In the genomic region with DNA sequence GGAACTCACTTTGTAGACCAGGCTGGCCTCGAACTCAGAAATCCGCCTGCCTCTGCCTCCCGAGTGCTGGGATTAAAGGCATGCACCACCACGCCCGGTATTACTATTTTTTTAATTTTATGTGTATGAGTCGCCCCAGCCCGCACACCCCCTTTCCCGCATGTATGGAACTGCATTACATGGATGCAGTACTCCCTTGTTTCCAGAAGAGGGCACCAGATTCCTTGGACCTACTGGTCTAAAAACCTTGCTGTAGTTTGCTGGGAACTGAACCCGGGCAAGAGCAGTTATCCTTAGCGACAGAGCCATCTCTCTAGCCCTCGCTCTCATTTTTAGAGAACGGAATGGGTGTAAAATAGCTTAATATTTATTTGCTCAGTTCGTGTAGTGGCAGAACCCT, we compare ENCODE assay signal across 9 mouse cellular contexts. TPM values are rescaled to one million over a fixed set of nuclear protein-coding genes. Genes with fewer than 3 reads are reported as not detected.
DNase-seq lines count a peak whose midpoint lies in the region; ATAC-seq and TF ChIP-seq lines count a peak whose summit lies in the region.
"Had no signal": no experiment of that assay in that cellular context is flagged by ENCODE, and none has a peak within 500 bp of the region (broad histone marks: within the 10 kb centered on the region; RNA-seq: fewer than 3 reads in every experiment).

No protein-coding gene starts in this region.

- no peak overlapping the region for H3K4me2 ChIP-seq in intestine, postnatal 0 days (replicated peaks; ENCODE audit: low read depth)
- no peak overlapping the region for H3K4me2 ChIP-seq in intestine, embryonic 15.5 days (replicated peaks)
- no peak overlapping the region for H3K4me2 ChIP-seq in midbrain, postnatal 0 days (ENCODE audit: low read depth, low read length, poor library complexity, severe bottlenecking)

- H3K36me3 ChIP-seq in intestine, postnatal 0 days (ENCODE audit: control insufficient read depth, insufficient read depth): no peaks in the 10 kb centered on the region
- H3K36me3 ChIP-seq in intestine, embryonic 15.5 days: no peaks in the 10 kb centered on the region
- H3K36me3 ChIP-seq in E14TG2a.4 (ENCODE audit: insufficient read depth, low read length): no peaks in the 10 kb centered on the region
- no peaks in the 10 kb centered on the region for H3K36me3 ChIP-seq in midbrain, postnatal 0 days (ENCODE audit: insufficient read depth, low read length)

- no peaks in the 10 kb centered on the region for H3K9me3 ChIP-seq in intestine, postnatal 0 days (ENCODE audit: control insufficient read depth)
- H3K9me3 ChIP-seq in intestine, embryonic 15.5 days: no peaks in the 10 kb centered on the region
- no peaks in the 10 kb centered on the region for H3K9me3 ChIP-seq in E14TG2a.4 (ENCODE audit: low read length)
- H3K9me3 ChIP-seq in midbrain, postnatal 0 days (ENCODE audit: low read length): no peaks in the 10 kb centered on the region

- no peak for ATAC-seq in intestine, postnatal 0 days
- ATAC-seq in intestine, embryonic 15.5 days: no peak
- ATAC-seq in inflammation-experienced regulatory T-cells, adult 6 months: peak; percentile 35
- no peak for ATAC-seq in midbrain, postnatal 0 days (ENCODE audit: low FRiP score)
- no peak for ATAC-seq in cerebellum, adult (ENCODE audit: insufficient number of reproducible peaks, low FRiP score, low TSS enrichment)

- 61% methylated on average over 12 of the region's 13 CpGs for WGBS in intestine, postnatal 0 days
- WGBS in intestine, embryonic 15.5 days: 58% methylated on average over 13 of the region's 13 CpGs
- 54% methylated on average over 11 of the region's 13 CpGs for WGBS in midbrain, postnatal 0 days

- DNase-seq in ZHBTc4 (ENCODE audit: low read depth, low spot score): peak; percentile 83
- DNase-seq in midbrain, postnatal 0 days (ENCODE audit: low spot score): peak; percentile 12
- DNase-seq in layer of hippocampus, postnatal 10 days (ENCODE audit: low spot score in 2 of 2): no peak

- H3K4me1 ChIP-seq in intestine, postnatal 0 days (replicated peaks; ENCODE audit: control insufficient read depth, insufficient read depth, low read length): no peaks in the 10 kb centered on the region
- peaks cover 9% of the 10 kb centered on the region; the same call in 1 of the 2 replicates for H3K4me1 ChIP-seq in intestine, embryonic 15.5 days (replicated peaks)
- peaks cover 25% of the 10 kb centered on the region for H3K4me1 ChIP-seq in E14TG2a.4 (replicated peaks; ENCODE audit: low read depth, low read length)
- no peaks in the 10 kb centered on the region for H3K4me1 ChIP-seq in midbrain, postnatal 0 days (ENCODE audit: insufficient read depth, low read length)

- no peak overlapping the region for H3K27ac ChIP-seq in intestine, postnatal 0 days (ENCODE audit: low read depth, low read length)
- no peak overlapping the region for H3K27ac ChIP-seq in intestine, embryonic 15.5 days
- H3K27ac ChIP-seq in midbrain, postnatal 0 days (ENCODE audit: low read depth, low read length): no peak overlapping the region

- H3K27me3 ChIP-seq in intestine, postnatal 0 days (replicated peaks; ENCODE audit: control insufficient read depth, insufficient read depth, low read length): no peaks in the 10 kb centered on the region
- H3K27me3 ChIP-seq in intestine, embryonic 15.5 days (replicated peaks): no peaks in the 10 kb centered on the region
- peaks cover 11% of the 10 kb centered on the region for H3K27me3 ChIP-seq in E14TG2a.4 (ENCODE audit: insufficient read depth, low read length)
- H3K27me3 ChIP-seq in midbrain, postnatal 0 days (ENCODE audit: insufficient read depth, low read length): peaks cover 8% of the 10 kb centered on the region; the same call in 1 of the 2 replicates

- no peak overlapping the region for H3K4me3 ChIP-seq in intestine, postnatal 0 days (ENCODE audit: low read depth, low read length)
- H3K4me3 ChIP-seq in intestine, embryonic 15.5 days (replicated peaks): no peak overlapping the region
- no peak overlapping the region for H3K4me3 ChIP-seq in E14TG2a.4 (replicated peaks; ENCODE audit: low read length)
- no peak overlapping the region for H3K4me3 ChIP-seq in midbrain, postnatal 0 days (ENCODE audit: low read depth, low read length)
- H3K4me3 ChIP-seq: erythroblast, embryonic 14.5 days had no signal

- no peak overlapping the region for H3K9ac ChIP-seq in intestine, postnatal 0 days (ENCODE audit: low read depth, low read length)
- H3K9ac ChIP-seq in intestine, embryonic 15.5 days: no peak overlapping the region
- no peak overlapping the region for H3K9ac ChIP-seq in midbrain, postnatal 0 days (replicated peaks; ENCODE audit: low read length, poor library complexity, severe bottlenecking)

- peak; percentile 77 for TF ChIP-seq CTCF in intestine, postnatal 0 days (IDR thresholded peaks at IDR 0.05; ENCODE audit: low read depth)
- peak; percentile 65 for TF ChIP-seq CTCF in E14TG2a.4 (conservative IDR thresholded peaks at IDR 0.05; ENCODE audit: low read length)
- TF ChIP-seq CTCF in midbrain, postnatal 0 days (IDR thresholded peaks at IDR 0.05): peak; percentile 72

RNA-seq across cellular contexts. Expression of a gene that starts 49.8 kb away (rescaled TPM):
- polyA plus RNA-seq in intestine, postnatal 0 days (2015; fragmentation: Nextera tagmentation; extraction: Ambion mirVana): 8.6 and 10.0 TPM in 2 replicates
- polyA plus RNA-seq in intestine, embryonic 15.5 days (2015; fragmentation: Nextera tagmentation; extraction: Ambion mirVana): 14.6 and 17.2 TPM in 2 replicates
- 10 to 100 TPM; 22.8 to 35.4 (median 30.6) TPM for polyA plus RNA-seq in inflammation-experienced regulatory T-cells, adult 6 months (2017; shearing (Covaris generic))
- total RNA-seq in midbrain, postnatal 0 days (2014; rRNA removed): 32.7 and 39.0 TPM in 2 replicates
- 8.4 and 10.0 TPM in 2 replicates for polyA plus RNA-seq in midbrain, postnatal 0 days (2015; fragmentation: Nextera tagmentation; extraction: Ambion mirVana)
- total RNA-seq in layer of hippocampus, postnatal 10 days (2021): 10 to 100 TPM; 72.9 to 74.4 TPM

Comparison
In these comparisons a context has a peak if more than half of its experiments do, and no peak if none do; other contexts are left out.
1. DNase-seq: peak in ZHBTc4 (single experiment) and midbrain, postnatal 0 days (single experiment); none in layer of hippocampus, postnatal 10 days (0 of 2).
2. Peak in every context shown above with its lines, with median percentiles within 50 percentile points of each other: CTCF ChIP-seq.